Mouse (Mus musculus) cerebellum, adult 2 months (tissue): ENCODE data around the gene H2bfm.

Experiments
- CTCF ChIP-seq: fragments of 200-500 bp; IDR thresholded peaks from 2 replicates; pipeline ENCODE4 v1.5.1; 2011; ENCODE audit warnings: low read depth, mild to moderate bottlenecking, control low read depth, low read length, moderate library complexity, borderline replicate concordance; ENCODE audit not compliant: insufficient read depth
- POLR2A ChIP-seq: fragments of 200-500 bp; IDR thresholded peaks from 2 replicates; pipeline ENCODE4 v1.6.1; 2011; ENCODE audit warnings: low read length, control low read depth, borderline replicate concordance; ENCODE audit not compliant: insufficient read depth

DNA sequence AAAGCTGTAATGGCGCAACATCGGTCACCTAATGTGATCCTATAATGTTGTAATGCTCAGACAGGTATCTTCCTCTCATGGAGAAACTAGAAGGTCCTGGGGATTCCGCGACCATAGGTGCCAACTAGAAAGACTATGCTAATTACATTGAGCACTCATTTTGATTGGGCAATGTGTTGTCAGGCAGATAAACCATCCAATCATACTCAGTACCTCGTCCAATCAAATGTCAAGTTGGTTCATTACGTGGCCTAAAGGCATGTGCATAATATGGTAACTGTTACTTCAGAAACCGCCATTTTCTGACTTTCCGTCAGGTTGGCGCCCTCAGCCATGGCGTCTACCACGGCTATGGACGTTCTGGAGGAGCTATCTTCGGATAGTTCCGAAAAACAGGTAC lies at the start of gene H2bfm:
- TF ChIP-seq CTCF (no peak), POLR2A (no peak)
